Mouse (Mus musculus) midbrain, embryonic 14.5 days (tissue): ENCODE measurements around the gene Grid1. TPM values are rescaled to one million over a fixed set of nuclear protein-coding genes. Genes with fewer than 3 reads are reported as not detected.

ENCODE experiments used
- ATAC-seq: fragments of 200-750 bp; cut with Nextera tagmentation; 2 replicates; pipeline ENCODE4 v1.8.0; 2017; ENCODE audit warnings: moderate number of reproducible peaks, moderate library complexity; ENCODE audit not compliant: low FRiP score, low TSS enrichment
- DNase-seq: peaks from one replicate; pipeline ENCODE4 v3.0.0-alpha.2; 2015
- H3K27ac ChIP-seq: fragments of 300-500 bp; sonication (generic); replicated peaks from 2 replicates; pipeline ENCODE4 v1.5.1; 2014; ENCODE audit warnings: mild to moderate bottlenecking, low read depth, low read length, moderate library complexity
- H3K27me3 ChIP-seq: fragments of 300-500 bp; sonication (generic); 2 replicates; pipeline ENCODE4 v1.6.1; 2014; ENCODE audit warnings: low read length, control low read depth, mixed read lengths; ENCODE audit not compliant: control insufficient read depth, insufficient read depth
- H3K36me3 ChIP-seq: fragments of 300-500 bp; sonication (generic); 2 replicates; pipeline ENCODE4 v1.6.1; 2014; ENCODE audit warnings: low read length, control low read depth; ENCODE audit not compliant: control insufficient read depth, insufficient read depth
- H3K4me1 ChIP-seq: fragments of 300-500 bp; sonication (generic); 2 replicates; pipeline ENCODE4 v1.6.1; 2014; ENCODE audit warnings: mild to moderate bottlenecking, antibody characterized with exemption, low read length, control low read depth; ENCODE audit not compliant: control insufficient read depth, insufficient read depth
- H3K4me2 ChIP-seq: fragments of 300-500 bp; sonication (generic); 2 replicates; pipeline ENCODE4 v1.6.1; 2014; ENCODE audit warnings: mild to moderate bottlenecking, low read length, moderate library complexity
- H3K4me3 ChIP-seq: fragments of 300-500 bp; sonication (generic); replicated peaks from 2 replicates; pipeline ENCODE4 v1.5.1; 2014; ENCODE audit warnings: low read depth, low read length
- H3K9ac ChIP-seq: fragments of 300-500 bp; sonication (generic); replicated peaks from 2 replicates; pipeline ENCODE4 v1.6.1; 2014; ENCODE audit warnings: mild to moderate bottlenecking, low read length, moderate library complexity
- H3K9me3 ChIP-seq: fragments of 300-500 bp; sonication (generic); 2 replicates; pipeline ENCODE4 v1.6.1; 2016; ENCODE audit warnings: low read length, control low read depth, mixed read lengths; ENCODE audit not compliant: control insufficient read depth
- WGBS: fragments of 180-500 bp; shearing (Covaris S2); extraction: QIAGEN DNeasy Blood & Tissue Kit; methylation state at CpG from one replicate; pipeline ENCODE4 v1.1.7; 2014; 5-methylcytosine and 5-hydroxymethylcytosine counted together
- polyA plus RNA-seq: library from polyadenylated mRNA; unstranded; fragments of >200 nt; fragmentation: Nextera tagmentation; extraction: Ambion mirVana; gene quantifications from 2 replicates; pipeline ENCODE4 v1.2.1, GENCODE M21; 2014

The Grid1 gene
- polyA plus RNA-seq, 1 experiment from 2014 or later, result 5.1 TPM

GRCm38 (mm10) chr14:34917111-34917510 lies 97.2 kb downstream of the Grid1 start:
- 60% methylated on average over 1 of the region's 1 CpGs for WGBS
- Histone ChIP-seq H3K9ac (no peak overlapping the region), H3K4me2 (no peak overlapping the region)

GRCm38 (mm10) chr14:34919221-34919620 lies 99.3 kb downstream of the Grid1 start:
- Histone ChIP-seq H3K27ac (no peak overlapping the region), H3K9me3 (no peaks in the 10 kb centered on the region), H3K9ac (no peak overlapping the region), H3K27me3 (no peaks in the 10 kb centered on the region), H3K4me2 (no peak overlapping the region), H3K4me3 (no peak overlapping the region), H3K4me1 (peaks cover 7% of the 10 kb centered on the region; the same call in 1 of the 2 replicates), H3K36me3 (no peaks in the 10 kb centered on the region)
- ATAC-seq, result no peak
- DNase-seq, result no peak
- WGBS, result 47% methylated on average over 6 of the region's 6 CpGs

More at GRCm38 (mm10) chr14:34917111-34917510, 97.2 kb downstream of the Grid1 start:
- Histone ChIP-seq H3K4me1 (peaks cover 7% of the 10 kb centered on the region; the same call in 1 of the 2 replicates), H3K36me3 (no peaks in the 10 kb centered on the region), H3K27ac (no peak overlapping the region), H3K9me3 (no peaks in the 10 kb centered on the region), H3K4me3 (no peak overlapping the region), H3K27me3 (no peaks in the 10 kb centered on the region)
- DNase-seq (no peak), ATAC-seq (no peak)

- DNase-seq (no peak), ATAC-seq (no peak; the same call in 1 of the 2 replicates)
- no peaks in the 10 kb centered on the region for H3K36me3 ChIP-seq
- no peak overlapping the region for H3K4me2 ChIP-seq
- no peak overlapping the region for H3K27ac ChIP-seq
- no peak overlapping the region for H3K9ac ChIP-seq
- peaks cover 7% of the 10 kb centered on the region; the same call in 1 of the 2 replicates for H3K4me1 ChIP-seq
- H3K4me3 ChIP-seq, result no peak overlapping the region
- no peaks in the 10 kb centered on the region for H3K9me3 ChIP-seq
- WGBS, result 78% methylated on average over 9 of the region's 9 CpGs
- H3K27me3 ChIP-seq, result no peaks in the 10 kb centered on the region
These were observed 101.4 kb downstream of the Grid1 start for GRCm38 (mm10) chr14:34921265-34921664.

GRCm38 (mm10) chr14:34925021-34925420 lies 105.1 kb downstream of the Grid1 start:
- WGBS, result 76% methylated on average over 5 of the region's 5 CpGs
- no peak for ATAC-seq

GRCm38 (mm10) chr14:34930040-34930719 lies 110.3 kb downstream of the Grid1 start:
- Histone ChIP-seq H3K27ac (no peak overlapping the region), H3K4me3 (no peak overlapping the region)

More at GRCm38 (mm10) chr14:34925021-34925420, 105.1 kb downstream of the Grid1 start:
- Histone ChIP-seq H3K9ac (no peak overlapping the region), H3K9me3 (no peaks in the 10 kb centered on the region), H3K27me3 (no peaks in the 10 kb centered on the region), H3K4me2 (no peak overlapping the region), H3K4me3 (no peak overlapping the region), H3K27ac (no peak overlapping the region), H3K36me3 (no peaks in the 10 kb centered on the region), H3K4me1 (no peaks in the 10 kb centered on the region)
- no peak for DNase-seq

GRCm38 (mm10) chr14:34933197-34933596 lies 113.3 kb downstream of the Grid1 start:
- Histone ChIP-seq H3K4me2 (no peak overlapping the region), H3K9ac (no peak overlapping the region), H3K4me1 (0 out of 2 replicates have a peak, but pooled peaks cover 13% of the 10 kb centered on the region), H3K27ac (no peak overlapping the region), H3K4me3 (no peak overlapping the region), H3K36me3 (no peaks in the 10 kb centered on the region), H3K27me3 (no peaks in the 10 kb centered on the region), H3K9me3 (no peaks in the 10 kb centered on the region)
- WGBS, result 34% methylated on average over 4 of the region's 4 CpGs
- ATAC-seq (0 out of 2 replicates have a peak, but pooled peaks have one; percentile 31), DNase-seq (peak; percentile 73)

More at GRCm38 (mm10) chr14:34930040-34930719, 110.3 kb downstream of the Grid1 start:
- 83% methylated on average over 8 of the region's 8 CpGs for WGBS
- Histone ChIP-seq H3K9ac (no peak overlapping the region), H3K9me3 (no peaks in the 10 kb centered on the region), H3K36me3 (no peaks in the 10 kb centered on the region), H3K4me1 (0 out of 2 replicates have a peak, but pooled peaks cover 8% of the 10 kb centered on the region), H3K4me2 (no peak overlapping the region), H3K27me3 (no peaks in the 10 kb centered on the region)
- DNase-seq (no peak), ATAC-seq (no peak)

GRCm38 (mm10) chr14:34936192-34936770 lies 116.4 kb downstream of the Grid1 start:
- 54% methylated on average over 13 of the region's 13 CpGs for WGBS
- DNase-seq, result peak; percentile 43

GRCm38 (mm10) chr14:34944390-34944979 lies 124.6 kb downstream of the Grid1 start:
- H3K27ac ChIP-seq, result no peak overlapping the region
- H3K9ac ChIP-seq, result no peak overlapping the region
- H3K9me3 ChIP-seq, result no peaks in the 10 kb centered on the region
- DNase-seq (peak; percentile 27), ATAC-seq (no peak)
- H3K4me2 ChIP-seq, result no peak overlapping the region
- 89% methylated on average over 14 of the region's 14 CpGs for WGBS
- H3K4me3 ChIP-seq, result no peak overlapping the region
- H3K4me1 ChIP-seq, result 0 out of 2 replicates have a peak, but pooled peaks cover 3% of the 10 kb centered on the region
- no peaks in the 10 kb centered on the region for H3K36me3 ChIP-seq
- H3K27me3 ChIP-seq, result no peaks in the 10 kb centered on the region

More at GRCm38 (mm10) chr14:34936192-34936770, 116.4 kb downstream of the Grid1 start:
- Histone ChIP-seq H3K27ac (no peak overlapping the region), H3K9ac (no peak overlapping the region), H3K27me3 (no peaks in the 10 kb centered on the region), H3K4me2 (no peak overlapping the region), H3K9me3 (no peaks in the 10 kb centered on the region), H3K4me3 (no peak overlapping the region), H3K4me1 (peaks cover 13% of the 10 kb centered on the region; the same call in 1 of the 2 replicates), H3K36me3 (no peaks in the 10 kb centered on the region)
- ATAC-seq, result 0 out of 2 replicates have a peak, but pooled peaks have one; percentile 15
